Mouse (Mus musculus) frontal cortex, postnatal 10 days (tissue): Measurements from ENCODE around the gene Slc25a21.

Experiments used
- DNase-seq, 2 experiments: peaks; one replicate each; pipeline ENCODE4 v3.0.0; 2022; ENCODE audit warnings: low spot score in 2 of 2, mixed read lengths in 1 of 2

Slc25a21 gene

DNA sequence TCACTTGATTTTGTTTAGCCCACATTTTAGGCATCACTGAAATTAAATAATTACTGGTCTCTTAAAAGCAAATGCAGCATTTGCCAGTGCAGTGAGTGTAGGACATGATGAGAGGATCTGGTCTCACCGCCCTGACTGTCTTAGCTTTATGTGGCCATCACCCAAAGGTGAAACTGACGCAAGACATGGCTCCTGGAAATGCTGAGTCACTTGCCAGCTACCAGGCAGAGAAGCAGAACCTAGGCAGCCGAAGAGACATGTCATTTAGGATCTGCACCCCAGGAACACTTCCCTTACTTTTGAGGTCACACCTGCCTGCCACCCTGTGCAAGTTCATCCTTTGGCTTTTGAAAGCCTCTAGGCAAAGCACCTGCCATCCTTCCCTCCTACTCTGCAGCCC, 180.4 kb downstream of the Slc25a21 start:
- no peak for DNase-seq

DNA sequence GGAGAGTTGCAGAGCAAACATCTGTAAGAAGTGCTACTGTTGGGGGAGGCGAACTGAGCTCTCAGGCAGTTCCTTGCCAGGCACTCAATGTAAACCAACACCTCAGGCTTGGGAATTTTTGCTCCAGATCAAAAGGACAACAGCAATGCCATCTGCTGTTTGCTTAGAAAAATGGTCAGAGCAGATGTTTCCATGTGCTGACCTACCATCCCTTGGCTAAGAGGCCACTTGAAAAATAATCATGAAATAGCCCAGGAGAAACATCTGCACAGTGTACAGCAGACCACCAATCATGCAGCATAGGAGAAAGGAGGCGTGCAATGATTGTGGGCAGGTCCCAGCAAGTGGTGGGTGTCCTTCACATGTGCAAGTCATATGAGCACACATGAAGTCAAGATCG, 180.9 kb downstream of the Slc25a21 start:
- DNase-seq: no peak

DNA sequence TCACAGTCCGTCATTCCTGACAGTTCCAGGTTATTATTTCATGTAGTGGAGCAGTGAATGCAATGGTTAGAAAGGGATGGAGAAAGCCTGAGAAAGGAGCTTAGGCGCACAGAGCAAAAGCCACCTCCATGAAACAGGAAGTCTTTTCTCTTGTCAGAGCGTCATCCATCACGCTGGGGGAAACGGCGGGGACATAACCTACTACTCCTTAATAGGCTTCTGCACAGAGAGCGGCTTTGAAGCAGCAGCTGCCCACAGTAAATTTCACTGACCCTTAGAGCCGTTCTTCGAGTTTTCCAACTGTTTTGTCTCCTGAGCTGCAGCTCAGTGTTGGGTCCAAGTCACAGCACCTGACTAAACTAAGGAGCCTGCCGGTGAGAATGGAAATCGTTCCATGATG, 188.3 kb downstream of the Slc25a21 start:
- no peak for DNase-seq

DNA sequence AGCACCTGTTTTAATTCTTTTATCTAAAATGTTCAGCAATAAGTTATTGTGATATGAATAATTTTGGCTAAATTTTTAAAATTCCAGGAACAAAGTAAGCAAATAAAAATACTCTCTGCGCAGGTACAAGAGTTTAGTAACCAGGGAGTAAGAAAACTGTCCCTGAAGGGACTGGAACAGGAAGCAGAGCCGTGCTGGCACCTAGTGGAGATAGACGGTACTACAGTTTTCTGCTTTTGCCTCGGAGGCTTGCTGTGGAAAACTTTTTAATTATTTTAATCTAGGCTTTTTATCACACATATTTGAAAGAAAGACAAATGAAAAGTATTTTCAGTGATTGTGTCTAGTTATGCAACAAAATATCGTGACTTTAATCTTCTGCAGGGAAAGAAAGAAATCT, 211.2 kb downstream of the Slc25a21 start:
- peak in 1 of 2 experiments; percentile 42 for DNase-seq

DNA sequence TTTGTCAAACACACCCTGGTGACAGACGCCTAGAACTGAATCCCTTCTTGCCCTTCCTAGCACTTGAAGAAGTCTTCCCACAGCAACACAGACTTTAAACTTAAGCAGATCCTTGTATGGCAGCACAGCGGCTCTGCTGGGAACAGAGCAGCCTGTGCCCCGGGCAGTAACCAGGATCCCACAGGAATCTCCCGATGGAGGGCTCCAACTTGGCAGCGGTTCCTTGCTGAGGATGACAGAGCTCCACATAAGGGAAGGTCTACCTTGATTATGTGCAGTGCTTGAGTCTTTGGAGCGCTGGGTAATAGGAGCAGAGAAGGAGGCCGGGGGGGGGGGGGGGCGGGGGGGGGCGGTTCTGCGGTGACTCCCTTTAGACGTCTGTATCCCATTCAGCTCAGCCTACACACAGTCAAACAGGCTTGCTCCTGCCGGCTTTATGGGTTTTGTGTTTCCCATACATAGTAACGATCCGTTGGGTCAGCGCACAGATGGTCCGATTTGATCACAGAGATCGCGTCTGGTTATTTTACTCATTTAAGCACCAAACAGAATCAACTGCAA, 215.1 kb downstream of the Slc25a21 start:
- DNase-seq: no peak

DNA sequence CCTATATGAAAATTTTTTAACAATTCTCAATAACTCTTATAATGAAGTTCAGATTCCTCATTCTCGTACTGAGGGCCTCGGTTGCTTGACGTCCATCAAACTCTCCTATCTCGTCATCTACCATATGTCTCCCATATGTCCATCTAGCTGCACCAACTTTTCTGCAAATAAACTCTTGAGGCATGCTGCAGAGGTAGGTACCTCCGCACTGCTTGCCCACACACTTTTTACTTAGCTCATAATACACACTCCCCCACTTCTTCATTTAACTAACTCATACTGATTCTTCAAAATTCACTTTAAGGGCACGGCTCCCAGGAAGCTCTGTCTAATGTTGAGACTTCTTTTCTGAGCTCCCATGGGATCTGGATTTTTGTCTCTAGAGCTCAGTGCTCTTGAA, 222.0 kb downstream of the Slc25a21 start:
- no peak for DNase-seq

DNA sequence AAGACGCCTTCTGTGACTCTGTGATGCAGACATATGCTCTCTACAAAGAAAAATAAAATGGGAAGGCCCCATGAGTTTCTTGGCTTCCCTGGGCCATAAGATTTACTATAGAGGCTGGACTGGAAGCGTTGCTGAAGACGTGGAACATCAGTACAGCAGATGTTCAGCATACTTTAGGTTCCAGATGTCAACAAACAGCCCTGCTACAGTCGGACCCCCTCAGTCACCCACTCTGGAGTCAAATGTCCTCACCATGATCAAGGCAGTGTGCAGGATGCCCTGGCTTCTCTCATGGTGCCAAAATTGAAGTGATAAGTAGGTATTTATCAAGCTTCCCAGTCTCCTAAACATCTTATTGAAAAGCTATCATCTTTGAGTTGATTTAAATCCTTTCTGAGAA, 234.0 kb downstream of the Slc25a21 start:
- DNase-seq: no peak

DNA sequence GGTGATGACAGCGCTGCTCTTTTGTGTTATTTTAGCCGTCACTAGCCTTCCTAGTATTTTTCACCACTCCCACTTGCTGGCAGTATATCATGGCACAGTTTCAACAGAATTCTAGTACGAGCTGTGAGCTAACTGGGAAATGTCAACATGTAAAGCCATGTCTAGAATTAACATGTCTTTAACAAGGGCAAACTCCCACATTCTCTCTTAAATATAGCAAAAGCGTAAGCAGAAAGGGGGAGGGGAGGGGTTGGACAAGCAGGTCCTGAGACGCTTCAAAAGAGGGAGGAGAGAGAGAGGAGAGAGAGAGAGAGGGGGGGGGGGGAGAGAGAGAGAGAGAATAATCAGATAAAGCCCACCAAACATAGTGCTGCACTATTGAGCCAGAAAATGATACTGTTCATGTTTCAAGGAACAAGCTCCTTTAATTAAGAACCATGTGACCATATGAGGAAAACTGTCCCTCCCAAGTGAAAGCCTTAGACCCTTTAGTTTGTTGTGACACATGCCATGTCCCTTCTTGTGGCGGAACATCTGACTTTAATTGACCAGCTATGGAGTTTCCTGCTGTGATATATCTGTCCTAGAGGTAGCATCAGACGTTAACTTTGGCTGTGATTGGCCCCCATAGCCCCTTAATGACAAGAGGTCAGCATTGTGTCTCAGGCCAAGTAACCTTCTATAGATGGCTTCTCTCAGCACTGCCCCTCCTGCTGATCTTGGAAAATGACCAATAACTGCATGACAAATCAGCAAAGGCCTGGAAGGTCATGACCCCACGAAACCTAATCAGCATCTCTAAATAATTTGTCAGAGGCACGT, 237.8 kb downstream of the Slc25a21 start:
- DNase-seq: no peak

- no peak for DNase-seq
These were observed 239.0 kb downstream of the Slc25a21 start for GRCm38 (mm10) chr12:56958244-56958643.

- DNase-seq: no peak
These were observed 245.3 kb downstream of the Slc25a21 start for GRCm38 (mm10) chr12:56951749-56952657.

DNA sequence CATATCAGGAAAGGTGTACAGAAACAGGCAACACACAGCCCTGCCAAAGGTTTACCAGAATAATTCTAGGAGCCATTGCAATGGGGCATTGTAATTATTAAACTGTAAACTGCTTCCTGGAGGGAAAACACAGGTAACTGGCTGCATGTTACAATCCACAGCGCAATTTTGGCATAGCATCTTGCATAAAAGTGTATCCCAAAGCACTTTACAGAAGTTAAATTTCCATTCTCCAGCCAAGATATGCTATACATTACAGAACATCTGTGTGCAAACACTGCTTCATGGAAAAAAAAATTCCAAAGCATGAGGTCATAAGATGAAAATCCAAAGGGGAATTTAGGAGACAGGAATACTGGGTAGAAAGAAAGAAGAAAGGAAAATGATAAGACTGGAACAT, 253.0 kb downstream of the Slc25a21 start:
- DNase-seq: no peak

DNA sequence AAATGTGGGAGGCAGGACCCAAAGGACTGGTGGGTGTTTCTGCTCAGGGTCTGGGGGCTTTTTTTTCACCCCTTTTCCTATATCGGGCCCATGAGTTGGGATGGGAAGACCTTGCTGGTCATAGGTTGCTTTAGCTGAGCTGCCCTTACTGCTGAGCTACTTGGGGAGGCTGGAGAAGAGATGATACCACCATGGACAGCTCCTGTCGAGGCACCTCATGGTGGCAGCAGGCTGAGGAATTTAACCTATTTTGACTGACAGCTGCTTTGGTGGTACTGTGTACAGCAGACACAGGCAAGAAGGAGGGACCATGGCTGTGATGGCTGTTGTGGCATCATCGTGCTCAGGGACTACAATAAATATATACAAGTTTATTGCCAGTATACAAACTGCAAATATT, 256.4 kb downstream of the Slc25a21 start:
- DNase-seq: no peak

DNA sequence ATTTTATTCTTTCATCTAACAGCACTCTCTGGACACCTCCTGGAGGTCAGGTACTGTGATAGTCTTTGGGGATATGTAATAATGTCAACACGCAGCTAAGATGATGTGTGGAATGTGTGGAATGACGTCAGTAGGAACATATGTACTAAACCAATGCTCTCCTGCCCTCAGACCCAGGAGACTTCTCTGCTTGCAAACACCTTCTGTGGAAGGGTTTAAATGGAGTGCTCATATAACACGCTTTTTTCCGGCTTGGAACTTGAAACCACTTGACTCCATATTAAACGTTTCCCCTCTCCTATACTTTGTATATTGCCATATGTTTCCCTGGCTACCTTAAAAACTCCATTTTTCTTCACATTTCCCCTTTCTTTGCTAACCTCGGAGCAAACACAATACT, 279.1 kb downstream of the Slc25a21 start:
- no peak for DNase-seq

GRCm38 (mm10) chr12:56906476-56906875, 290.8 kb downstream of the Slc25a21 start:
- no peak for DNase-seq

GRCm38 (mm10) chr12:56905652-56906305, 291.5 kb downstream of the Slc25a21 start:
- no peak for DNase-seq

GRCm38 (mm10) chr12:56905222-56905621, 292.1 kb downstream of the Slc25a21 start:
- no peak for DNase-seq

DNA sequence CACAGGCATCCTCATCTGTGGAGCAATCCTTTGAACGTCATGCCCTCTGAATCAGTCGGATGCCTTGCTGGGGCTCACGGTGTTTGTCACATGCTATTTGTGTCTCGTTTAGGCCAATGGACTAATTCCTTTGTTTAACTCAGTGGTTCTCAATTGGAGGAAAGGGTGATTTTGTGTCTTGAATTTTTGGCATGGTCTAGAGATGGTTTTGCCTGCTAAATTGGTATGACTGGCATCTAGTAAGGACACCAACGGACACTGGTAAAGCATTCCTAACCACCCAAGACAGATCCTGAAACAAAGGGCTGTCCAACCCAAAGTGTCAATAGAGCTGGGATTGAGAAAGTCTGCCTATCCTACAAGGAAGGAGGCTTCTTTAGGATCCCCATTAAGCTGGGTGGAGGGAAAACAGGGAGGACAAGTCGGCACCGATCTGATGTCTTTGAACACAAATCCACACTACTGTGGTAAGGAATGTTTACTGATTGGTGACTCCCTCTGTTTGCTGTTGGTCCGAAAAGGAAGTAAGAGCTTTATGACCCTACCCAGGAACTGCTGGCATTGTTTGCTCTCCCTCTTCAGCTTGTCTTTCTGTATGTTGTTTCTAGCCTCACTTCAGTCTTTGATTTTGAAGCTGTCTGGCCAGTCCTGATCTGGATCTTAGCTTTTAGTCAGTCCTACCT, 294.4 kb downstream of the Slc25a21 start:
- no peak for DNase-seq

DNA sequence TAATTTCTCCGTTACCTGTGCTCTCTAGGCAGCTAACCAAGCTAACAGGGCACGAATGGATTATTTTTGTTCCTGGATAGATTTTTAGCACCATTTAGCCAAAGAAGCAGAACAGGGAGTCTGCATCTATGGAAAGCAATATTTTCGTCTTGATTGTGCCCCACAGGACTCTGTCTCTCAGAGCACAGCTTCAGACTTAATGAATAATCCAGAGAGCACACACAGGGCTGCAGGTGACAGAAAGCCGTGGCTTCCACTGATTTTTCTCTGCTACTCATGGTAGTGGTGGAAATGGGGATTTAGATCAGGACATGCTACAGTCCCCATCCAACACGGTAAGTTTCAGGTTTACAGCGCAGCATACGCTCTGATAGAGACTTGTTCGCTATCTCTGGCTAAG, 299.3 kb downstream of the Slc25a21 start:
- DNase-seq: no peak

DNA sequence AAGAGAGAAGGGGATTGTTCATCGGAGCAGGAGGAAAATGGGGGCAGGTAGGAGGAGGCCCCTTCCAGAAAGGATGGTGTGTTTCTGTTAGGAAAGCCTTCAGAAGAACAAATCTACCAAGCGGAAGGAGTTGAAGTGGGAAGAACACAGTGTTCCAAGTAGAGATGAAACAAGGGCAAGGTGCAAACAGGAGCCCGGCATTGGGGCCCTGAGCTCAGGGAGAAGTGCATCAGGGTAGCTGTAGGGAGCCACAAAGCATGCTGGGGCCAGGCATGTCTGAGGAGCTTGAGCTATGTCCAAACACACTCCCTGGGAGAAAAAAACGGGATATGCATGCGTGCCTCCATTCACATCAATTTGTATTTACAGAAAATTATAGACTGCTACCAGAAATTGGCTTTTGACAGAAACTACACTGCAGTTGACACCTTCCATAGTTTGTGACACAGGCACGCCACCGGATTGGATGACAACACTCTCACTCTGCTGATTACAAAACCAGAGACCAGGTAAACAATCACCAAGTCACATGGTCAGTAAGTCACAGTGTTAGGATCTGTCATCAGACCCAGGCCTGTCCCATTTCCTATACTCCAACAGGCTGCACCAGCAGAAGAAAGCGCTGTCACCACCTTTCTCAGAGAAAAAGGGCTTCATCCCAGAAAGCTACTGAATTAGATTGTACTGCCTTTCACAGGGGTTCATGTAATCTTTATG, 299.9 kb downstream of the Slc25a21 start:
- DNase-seq: no peak

DNA sequence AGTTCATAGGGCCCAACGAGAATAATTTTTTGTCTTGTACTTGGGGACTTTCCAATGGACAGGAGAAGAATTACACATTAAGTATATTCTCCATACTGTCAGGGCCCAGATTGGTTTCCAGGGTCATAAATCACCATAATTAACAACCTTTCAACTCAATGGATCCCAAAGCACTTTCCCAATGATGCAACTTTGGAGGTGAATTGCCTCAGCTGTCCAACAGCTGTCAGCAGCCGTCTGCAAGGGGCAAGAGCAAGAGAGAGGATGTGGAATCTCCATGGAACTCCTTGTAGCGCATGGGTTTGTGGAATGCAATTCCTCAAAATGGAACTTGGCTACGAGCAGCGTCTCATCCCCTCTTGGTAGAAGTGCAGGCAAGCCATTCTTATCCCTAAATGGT, 302.3 kb downstream of the Slc25a21 start:
- DNase-seq: no peak
